Mouse (Mus musculus) Patski (cell line): Measurements from ENCODE around the gene Hk1. TPM values are rescaled to one million over a fixed set of nuclear protein-coding genes. Genes with fewer than 3 reads are reported as not detected.

Experiments
- ATAC-seq: fragments of 100-300 bp; one replicate; pipeline ENCODE4 v1.8.0; 2021
- CTCF ChIA-PET: fragments of 350-600 bp; sonication (Branson Sonifier 250); formaldehyde crosslinking; loops from one replicate; lab custom pipeline; 2022; ENCODE audit warnings: inconsistent platforms; lab: Charles Lee
- POLR2A ChIA-PET: fragments of 350-600 bp; sonication (Branson Sonifier 250); formaldehyde crosslinking; loops from one replicate; lab custom pipeline; 2022; ENCODE audit warnings: antibody characterized with exemption, inconsistent platforms; lab: Charles Lee
- DNase-seq: peaks from one replicate; pipeline ENCODE4 v3.0.0-alpha.2; 2011; ENCODE audit warnings: low read depth, low spot score
- H3K27me3 ChIP-seq: fragments of 371-371 bp; one replicate; pipeline ENCODE4 v1.5.1; 2021
- CTCF ChIP-seq: fragments of 100-300 bp; IDR thresholded peaks from one replicate; pipeline ENCODE4 v1.5.1; 2021
- in situ Hi-C: fragments of 300-500 bp; cut with MboI; formaldehyde crosslinking; loops from 3 replicates; pipeline ENCODE4 v1.11.1; 2018; ENCODE audit warnings: low pct_unique_long_range_greater_than_20kb, mixed read lengths
- polyA plus RNA-seq: library from polyadenylated mRNA; unstranded; gene quantifications from one replicate; pipeline ENCODE4 v1.2.3, GENCODE M21; 2021

Hk1 gene
- polyA plus RNA-seq, 1 experiment from 2014 or later = 240 TPM

DNA sequence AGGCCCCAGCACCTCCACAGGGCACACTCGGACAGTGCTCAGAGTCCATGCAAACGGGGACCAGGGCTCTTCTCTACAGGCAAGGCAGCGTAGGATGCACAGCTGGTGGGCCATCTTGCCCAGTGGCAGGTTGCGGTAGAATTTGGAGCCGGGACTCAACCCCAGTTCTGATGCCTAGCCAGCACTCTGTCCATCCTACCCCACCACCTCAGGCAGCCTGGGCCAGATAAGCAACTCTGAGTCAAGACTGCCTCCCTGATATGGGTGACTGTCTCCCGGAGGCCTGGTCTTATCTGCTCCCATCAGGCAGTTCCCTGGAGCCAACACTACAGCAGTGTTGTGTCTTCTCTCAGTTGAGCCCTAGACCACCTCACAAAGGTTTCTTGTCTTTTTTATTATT is 37.2 kb downstream of the Hk1 start:
- in situ Hi-C loops = loop anchor here (5.0 kb wide), 1 partner anchor 45 kb away; no protein-coding TSS in a partner anchor
- no peaks in the 10 kb centered on the region for H3K27me3 ChIP-seq
- POLR2A ChIA-PET = no interaction called here
- no peak for DNase-seq
- CTCF ChIA-PET = interaction anchor here (1.3 kb wide), 1 partner anchor 72 kb away, joined by 3 read pairs; no protein-coding TSS in a partner anchor
- TF ChIP-seq CTCF = no peak
- ATAC-seq = no peak

GRCm38 (mm10) chr10:62341956-62342355 is 37.8 kb downstream of the Hk1 start:
- no peak for TF ChIP-seq CTCF
- ChIA-PET CTCF (interaction anchor here (1.3 to 1.8 kb wide), 2 partner anchors 20 to 39 kb away, joined by 3 to 8 read pairs; no protein-coding TSS in a partner anchor), POLR2A (no interaction called here)
- no peaks in the 10 kb centered on the region for H3K27me3 ChIP-seq
- in situ Hi-C loops = loop anchor here (5.0 kb wide), 1 partner anchor 45 kb away; no protein-coding TSS in a partner anchor
- DNase-seq (no peak), ATAC-seq (no peak)

DNA sequence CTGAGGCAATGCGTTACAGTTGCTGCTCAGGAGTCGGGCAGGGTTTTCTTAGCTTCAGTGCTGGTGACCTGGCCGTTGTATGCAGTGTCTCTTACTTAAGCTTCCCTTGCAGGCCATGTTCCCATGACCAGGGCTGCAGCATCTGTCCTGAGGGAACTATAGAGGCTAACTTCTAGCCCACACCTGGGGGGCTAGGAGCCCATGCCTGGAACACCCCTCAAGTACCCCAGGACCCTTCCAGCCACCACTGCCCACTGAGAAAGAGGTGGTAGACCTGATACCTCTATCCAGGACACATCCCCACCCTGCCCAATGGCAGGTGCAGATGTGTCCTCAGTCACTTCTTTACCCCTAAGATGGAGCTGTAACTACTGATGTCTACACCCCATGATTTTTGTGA is 38.7 kb downstream of the Hk1 start:
- ChIA-PET POLR2A (interaction anchor here (0.6 kb wide), 1 partner anchor 60 kb away, joined by 4 read pairs; no protein-coding TSS in a partner anchor), CTCF (interaction anchor here (1.3 to 1.8 kb wide), 2 partner anchors 21 to 40 kb away, joined by 3 to 8 read pairs; no protein-coding TSS in a partner anchor)
- ATAC-seq (no peak), DNase-seq (no peak)
- in situ Hi-C loops = loop anchor here (5.0 kb wide), 1 partner anchor 44 kb away; no protein-coding TSS in a partner anchor
- no peaks in the 10 kb centered on the region for H3K27me3 ChIP-seq
- no peak for TF ChIP-seq CTCF

GRCm38 (mm10) chr10:62340095-62340731 is 39.5 kb downstream of the Hk1 start:
- no peak for TF ChIP-seq CTCF
- ATAC-seq = peak; percentile 94
- in situ Hi-C loops = loop anchor here (5.0 kb wide), 1 partner anchor 43 kb away; no protein-coding TSS in a partner anchor
- peak; percentile 72 for DNase-seq
- CTCF ChIA-PET = interaction anchor here (0.9 to 1.8 kb wide), 3 partner anchors 8 to 41 kb away, joined by 3 to 8 read pairs (median 4); no protein-coding TSS in a partner anchor
- POLR2A ChIA-PET = interaction anchor here (0.7 to 1.6 kb wide), 3 partner anchors 30 to 51 kb away, joined by 3 to 5 read pairs (median 3); no protein-coding TSS in a partner anchor
- H3K27me3 ChIP-seq = no peaks in the 10 kb centered on the region

- peak; percentile 40 for ATAC-seq
- in situ Hi-C loops = loop anchor here (5.0 kb wide), 1 partner anchor 42 kb away; no protein-coding TSS in a partner anchor
- H3K27me3 ChIP-seq = no peaks in the 10 kb centered on the region
- no peak for TF ChIP-seq CTCF
- POLR2A ChIA-PET = interaction anchor here (0.7 to 1.6 kb wide), 3 partner anchors 30 to 50 kb away, joined by 3 to 5 read pairs (median 3); no protein-coding TSS in a partner anchor
- no peak for DNase-seq
- CTCF ChIA-PET = interaction anchor here (0.9 kb wide), 1 partner anchor 9 kb away, joined by 4 read pairs; no protein-coding TSS in a partner anchor
Observed at GRCm38 (mm10) chr10:62339211-62340094, 40.3 kb downstream of the Hk1 start.

DNA sequence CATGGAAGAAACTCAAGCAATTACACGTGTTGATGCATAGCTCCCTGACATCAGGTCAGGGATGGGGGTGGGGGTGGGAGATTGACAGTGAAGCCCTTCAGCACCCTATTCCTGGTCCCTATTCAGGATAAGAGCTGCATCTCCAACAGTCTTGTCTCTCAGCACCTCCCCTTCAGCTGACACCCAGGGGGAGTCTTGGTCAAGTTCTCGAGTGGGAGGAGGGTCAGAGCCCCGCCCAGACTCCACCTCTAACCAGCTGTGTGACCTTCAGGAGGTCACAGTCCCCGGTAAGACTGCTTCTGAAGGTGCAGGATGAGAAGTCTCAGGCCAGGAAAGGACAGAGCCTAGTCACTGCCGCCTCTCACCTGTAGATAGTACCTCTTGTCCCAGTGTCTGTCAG is 41.1 kb downstream of the Hk1 start:
- DNase-seq (no peak), ATAC-seq (no peak)
- H3K27me3 ChIP-seq = no peaks in the 10 kb centered on the region
- POLR2A ChIA-PET = interaction anchor here (0.7 kb wide), 1 partner anchor 49 kb away, joined by 5 read pairs; no protein-coding TSS in a partner anchor
- no peak for TF ChIP-seq CTCF
- CTCF ChIA-PET = interaction anchor here (1.8 kb wide), 1 partner anchor 25 kb away, joined by 5 read pairs; no protein-coding TSS in a partner anchor
- in situ Hi-C loops = no loop called here

DNA sequence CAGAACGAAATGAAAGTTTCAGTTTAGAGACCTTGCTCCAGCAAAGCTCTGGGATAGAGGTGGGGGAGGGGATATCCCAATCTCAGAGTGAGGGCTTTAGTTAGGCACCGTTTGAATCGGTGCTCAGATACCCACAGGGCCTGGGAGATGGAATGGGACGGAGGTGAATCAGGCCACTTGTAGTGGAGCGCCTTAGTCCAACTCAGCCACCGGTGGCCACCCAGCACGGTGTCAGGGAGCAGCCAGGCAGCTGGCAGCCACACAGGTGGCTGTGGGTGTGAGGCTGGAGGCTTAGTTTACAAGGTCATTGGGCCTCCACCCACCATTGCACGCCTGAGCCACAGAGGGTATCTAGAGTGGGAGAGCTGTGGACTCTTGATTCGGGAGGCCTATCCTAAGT is 41.5 kb downstream of the Hk1 start:
- H3K27me3 ChIP-seq = no peaks in the 10 kb centered on the region
- DNase-seq (no peak), ATAC-seq (no peak)
- CTCF ChIA-PET = interaction anchor here (1.8 kb wide), 1 partner anchor 25 kb away, joined by 5 read pairs; no protein-coding TSS in a partner anchor
- POLR2A ChIA-PET = interaction anchor here (0.7 to 1.2 kb wide), 2 partner anchors 10 to 49 kb away, joined by 3 to 5 read pairs; no protein-coding TSS in a partner anchor
- no peak for TF ChIP-seq CTCF
- in situ Hi-C loops = no loop called here

- H3K27me3 ChIP-seq = no peaks in the 10 kb centered on the region
- ChIA-PET POLR2A (interaction anchor here (0.8 to 1.2 kb wide), 3 partner anchors 9 to 28 kb away, joined by 3 to 4 read pairs (median 3); no protein-coding TSS in a partner anchor), CTCF (interaction anchor here (1.8 kb wide), 1 partner anchor 23 kb away, joined by 5 read pairs; no protein-coding TSS in a partner anchor)
- no peak for DNase-seq
- in situ Hi-C loops = no loop called here
- no peak for ATAC-seq
- no peak for TF ChIP-seq CTCF
Observed at GRCm38 (mm10) chr10:62336601-62337578, 42.8 kb downstream of the Hk1 start.

- H3K27me3 ChIP-seq = no peaks in the 10 kb centered on the region
- no peak for DNase-seq
- no peak for TF ChIP-seq CTCF
- in situ Hi-C loops = no loop called here
- ChIA-PET POLR2A (no interaction called here), CTCF (interaction anchor here (1.5 kb wide), 1 partner anchor 26 kb away, joined by 3 read pairs; no protein-coding TSS in a partner anchor)
- ATAC-seq = no peak
Observed at GRCm38 (mm10) chr10:62335423-62335776, 44.3 kb downstream of the Hk1 start.
